Mouse (Mus musculus) liver, embryonic 14.5 days (tissue): Measurements from ENCODE around the gene Cux2.

ENCODE experiments used
- CTCF ChIP-seq: IDR thresholded peaks from 2 replicates; pipeline ENCODE4 v1.5.1; 2016; ENCODE audit warnings: antibody characterized with exemption, low read depth, control low read depth
- EP300 ChIP-seq: IDR thresholded peaks from 2 replicates; pipeline ENCODE4 v1.6.1; 2016; ENCODE audit warnings: antibody characterized with exemption, low read depth

DNA sequence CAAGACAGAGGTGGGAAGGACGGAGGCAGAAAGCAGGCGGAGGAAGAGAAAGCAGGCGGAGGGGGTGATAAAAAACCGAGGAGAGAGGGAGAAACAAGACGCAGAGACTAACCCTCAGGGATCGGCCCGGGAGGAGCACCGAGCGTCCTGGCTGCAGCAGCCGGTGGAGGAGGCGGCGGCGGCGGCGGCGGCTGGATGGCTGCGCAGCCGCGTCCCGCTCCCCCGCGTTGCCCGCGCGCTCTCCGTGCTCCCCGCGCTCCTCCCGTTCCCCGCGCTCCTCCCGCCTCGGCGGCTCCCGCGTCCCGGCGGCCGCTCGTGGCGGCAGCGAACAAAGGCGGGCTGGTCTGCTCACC lies 262 bp downstream of the Cux2 start:
- TF ChIP-seq EP300, result no peak
- TF ChIP-seq CTCF, result no peak
